Mouse (Mus musculus) v-Abl transformed pro-B cells (cell line): ENCODE measurements around the gene Schip1.
"Not testable (repeated sequence)": the region's sequence is repeated elsewhere in the genome, so short reads cannot be mapped to it uniquely, and the experiment has no call there.

Source experiments
- in situ Hi-C, 2 experiments: fragments of 400-800 bp; cut with MboI; formaldehyde crosslinking; loops; one replicate each; pipeline ENCODE4 v1.15.1; 2025; ENCODE audit not compliant: unreplicated experiment in 2 of 2

Gene Schip1

DNA sequence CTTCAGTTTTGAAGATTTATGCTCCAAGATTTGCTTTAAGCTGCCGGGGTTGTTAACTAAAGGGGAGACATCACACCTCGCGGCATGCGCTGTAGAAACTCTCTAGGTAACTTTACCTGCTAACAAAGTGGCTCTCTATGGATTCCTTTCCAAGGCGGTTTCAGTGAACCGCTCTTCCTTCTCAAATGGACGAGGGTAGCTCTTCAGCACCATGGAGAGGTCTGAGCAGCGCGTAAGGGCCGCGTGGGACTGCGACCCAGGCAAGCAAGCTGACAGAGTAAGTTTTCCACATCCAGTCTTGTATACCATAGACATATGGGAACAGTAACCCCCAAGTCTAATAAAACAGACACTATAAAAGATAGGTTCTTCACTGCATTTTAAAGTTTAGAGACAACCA is at the start of gene Schip1:
Gene Schip1, plus strand, starts transcription at position 72 of the 400 bp plus-strand sequence.
- in situ Hi-C loops, result loop anchor here (10.0 to 25.0 kb wide), 7 partner anchors 548 to 1848 kb away; partner anchors contain the start of gene Gfm1 (in 1 of the 2)

DNA sequence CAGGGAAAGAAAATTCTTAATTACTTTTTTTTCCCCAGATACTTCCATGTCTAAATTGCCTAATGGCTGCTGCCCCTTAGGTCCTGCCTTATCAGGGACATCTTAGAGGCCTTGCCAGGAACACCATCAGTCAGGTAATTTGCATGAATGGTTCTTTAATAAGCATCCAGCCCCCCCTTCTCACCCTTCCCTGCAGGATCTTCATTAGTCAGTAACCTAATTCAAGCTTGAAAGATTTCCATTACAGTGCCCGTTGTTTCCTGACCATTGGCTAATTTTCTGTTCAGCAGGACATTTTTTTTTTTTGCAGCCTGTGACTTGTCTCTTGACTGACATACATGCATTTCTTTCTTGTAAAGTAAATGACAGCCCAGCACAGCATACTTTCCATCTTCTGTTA is 48.8 kb upstream of the Schip1 start:
- in situ Hi-C loops, result no loop called here

DNA sequence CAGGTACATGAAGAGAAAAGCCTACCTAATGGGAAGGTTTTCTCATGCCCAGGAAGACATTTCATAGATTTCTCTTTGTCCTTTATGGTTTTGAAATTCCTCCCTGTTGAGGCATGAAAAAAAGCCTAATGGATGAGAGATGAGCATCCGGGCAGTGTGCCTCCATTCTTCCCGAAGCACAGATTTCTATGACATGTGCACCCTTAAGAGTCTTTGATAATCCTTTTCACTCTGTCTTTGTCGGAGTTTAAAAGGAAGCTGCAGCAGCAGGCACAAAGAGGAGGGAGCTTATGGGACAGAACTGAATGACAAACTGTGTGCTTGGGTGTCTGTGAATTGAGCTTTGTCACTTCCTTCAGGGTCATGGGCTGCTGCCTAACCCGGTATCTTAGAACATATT is 45.2 kb upstream of the Schip1 start:
- in situ Hi-C loops, result no loop called here

GRCm38 (mm10) chr3:68036097-68036496 is 28.5 kb upstream of the Schip1 start:
- in situ Hi-C loops, result no loop called here

- in situ Hi-C loops, result loop anchor here (5.0 kb wide), 3 partner anchors 421 to 691 kb away; no protein-coding TSS in a partner anchor
These were observed 21.7 kb upstream of the Schip1 start for GRCm38 (mm10) chr3:68042951-68043350.

DNA sequence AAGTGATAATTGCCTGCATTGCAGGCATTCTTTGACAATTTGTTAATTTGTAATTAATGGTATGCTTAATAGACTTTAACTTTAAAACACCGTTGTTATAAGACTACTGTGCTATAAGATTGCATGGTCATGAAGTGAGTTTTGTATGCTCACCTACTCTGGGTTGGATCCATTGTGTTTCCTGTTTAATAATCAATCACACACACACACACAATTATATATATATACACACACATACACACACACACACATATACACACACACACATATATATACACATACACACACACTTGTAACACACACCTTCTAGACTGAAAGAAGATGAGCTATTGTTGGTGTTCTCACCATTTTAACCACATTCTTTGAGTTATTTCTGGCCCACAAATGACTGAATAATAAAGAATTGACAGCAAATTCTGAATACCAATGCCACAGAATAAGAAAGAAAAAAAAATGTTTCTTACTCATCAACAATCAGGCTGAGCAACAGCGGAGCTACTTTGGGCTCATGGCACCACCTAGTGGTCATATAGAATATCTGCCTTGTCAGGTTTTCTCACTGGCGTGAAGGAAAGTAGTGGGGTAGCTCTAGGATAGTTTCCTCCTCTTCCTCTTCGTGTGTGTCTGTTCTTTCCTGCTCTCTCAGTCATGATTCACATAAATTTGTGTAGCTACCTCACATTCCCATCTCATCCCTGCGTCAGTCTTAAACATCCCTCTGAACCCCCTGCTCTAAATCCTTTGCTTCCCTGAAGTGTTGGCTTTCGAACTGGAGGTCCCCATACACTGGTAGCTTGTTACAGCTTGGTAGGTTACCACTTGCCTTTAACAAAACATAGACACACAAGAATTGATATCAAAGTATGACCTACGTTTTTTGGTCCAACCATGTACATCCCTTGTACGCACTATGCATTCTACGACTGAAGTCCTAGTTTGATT is 18.9 kb upstream of the Schip1 start:
- in situ Hi-C loops, result no loop called here

GRCm38 (mm10) chr3:68053538-68053937 is 11.1 kb upstream of the Schip1 start:
- in situ Hi-C loops, result loop anchor here (5.0 to 25.0 kb wide), 9 partner anchors 559 to 1859 kb away; partner anchors contain the start of gene Gfm1 (in 1 of the 2)

DNA sequence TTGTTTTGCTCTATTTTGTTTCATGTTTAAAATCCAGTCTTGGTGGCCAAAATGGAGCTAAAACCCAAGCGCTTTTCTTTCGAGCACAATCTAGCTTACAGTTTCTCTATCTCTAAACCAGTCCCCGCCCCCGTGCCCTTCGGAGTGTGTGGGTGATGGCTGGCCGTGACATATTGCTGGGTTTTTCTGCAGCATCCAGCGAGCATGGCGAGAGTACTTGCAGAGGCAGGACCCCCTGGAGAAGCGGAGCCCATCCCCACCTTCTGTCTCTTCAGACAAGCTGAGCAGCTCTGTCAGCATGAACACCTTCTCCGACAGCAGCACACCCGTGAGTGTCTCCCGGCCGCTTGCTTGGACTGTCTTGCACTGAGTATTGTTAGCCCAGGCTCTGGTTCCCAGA is 9.5 kb upstream of the Schip1 start:
- in situ Hi-C loops, result loop anchor here (10.0 to 25.0 kb wide), 8 partner anchors 557 to 1857 kb away; partner anchors contain the start of gene Gfm1 (in 1 of the 2)

- in situ Hi-C loops, result loop anchor here (10.0 to 25.0 kb wide), 8 partner anchors 556 to 1856 kb away; partner anchors contain the start of gene Gfm1 (in 1 of the 2)
These were observed 8.0 kb upstream of the Schip1 start for GRCm38 (mm10) chr3:68056373-68057275.

GRCm38 (mm10) chr3:68059162-68059800 is 5.3 kb upstream of the Schip1 start:
- in situ Hi-C loops, result loop anchor here (10.0 to 25.0 kb wide), 8 partner anchors 553 to 1853 kb away; partner anchors contain the start of gene Gfm1 (in 1 of the 2)

- in situ Hi-C loops, result loop anchor here (25.0 kb wide), 6 partner anchors 541 to 1841 kb away; partner anchors contain the start of gene Gfm1 (in 1 of the 2)
These were observed 7.1 kb downstream of the Schip1 start for GRCm38 (mm10) chr3:68071395-68072386.

- in situ Hi-C loops, result no loop called here
These were observed 12.8 kb downstream of the Schip1 start for GRCm38 (mm10) chr3:68077406-68077805.

DNA sequence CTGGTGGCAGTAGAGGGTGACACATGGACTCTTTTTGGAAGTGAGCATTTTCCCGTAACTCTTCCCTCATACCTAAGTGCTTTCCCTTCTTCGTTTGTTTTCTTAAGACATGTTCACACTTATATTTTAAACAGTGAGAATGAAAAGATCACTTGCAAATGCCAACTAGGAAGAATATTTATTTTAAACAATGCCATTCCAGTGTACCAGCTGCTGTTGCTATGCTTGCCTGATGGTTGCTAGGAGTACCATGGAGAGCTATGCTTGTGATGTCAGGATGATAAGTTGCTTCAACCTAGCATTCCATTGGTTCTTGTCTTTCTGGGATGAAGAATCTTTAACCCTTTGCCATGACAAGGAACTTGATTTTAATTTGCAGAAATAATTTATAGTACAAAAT is 20.4 kb downstream of the Schip1 start:
- in situ Hi-C loops, result no loop called here

DNA sequence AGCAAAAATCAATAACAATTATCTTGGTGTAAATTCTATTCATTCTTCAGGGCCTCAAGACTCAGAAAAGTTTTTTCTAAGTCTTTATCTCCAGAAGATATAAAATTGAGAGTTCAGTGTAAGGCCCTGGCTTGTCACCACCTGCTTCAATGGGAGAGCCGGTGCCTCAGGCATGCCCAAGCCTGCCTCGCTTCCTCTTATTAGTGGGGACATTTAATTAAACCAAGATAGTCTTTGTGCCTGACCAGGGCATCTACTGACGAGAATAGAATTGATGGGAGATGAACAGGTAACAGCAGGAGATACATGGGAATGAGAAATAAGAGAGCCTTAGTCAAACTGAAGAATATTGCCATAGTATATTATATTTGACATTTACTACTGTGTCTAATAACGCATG is 27.5 kb downstream of the Schip1 start:
- in situ Hi-C loops, result no loop called here

GRCm38 (mm10) chr3:68096724-68097431 is 32.3 kb downstream of the Schip1 start:
- in situ Hi-C loops, result no loop called here

DNA sequence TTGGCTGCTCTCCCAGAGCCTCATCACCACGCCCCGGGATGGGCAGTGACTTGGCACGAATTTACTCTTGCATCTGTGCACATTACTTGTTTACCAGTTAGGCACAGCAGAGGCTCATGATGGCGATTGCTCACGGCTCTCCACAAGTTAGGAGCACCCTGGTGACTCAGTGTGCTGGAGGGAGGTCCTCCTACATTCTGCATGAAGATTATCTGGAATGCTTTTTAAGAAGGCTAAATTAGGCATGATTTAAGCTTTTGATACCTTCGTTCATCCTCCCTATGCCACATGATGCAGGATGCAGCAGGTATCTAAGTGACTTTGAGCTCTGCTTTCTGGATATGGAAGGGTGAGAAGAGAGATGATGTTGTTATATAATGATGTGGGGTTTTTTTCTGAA is 35.0 kb downstream of the Schip1 start:
- in situ Hi-C loops, result not testable (repeated sequence)

GRCm38 (mm10) chr3:68101343-68101742 is 36.7 kb downstream of the Schip1 start:
- in situ Hi-C loops, result no loop called here

GRCm38 (mm10) chr3:68105081-68105685 is 40.6 kb downstream of the Schip1 start:
- in situ Hi-C loops, result no loop called here
